Mouse (Mus musculus) left cerebral cortex, postnatal 4 days (tissue): ENCODE measurements at regions not wholly inside any gene's neighbourhood (a gene's known extent, or its start where the extent isn't known, plus 50 kb on each side); places are given as distances from the start of the nearest gene placed in this dataset.
"Not testable (repeated sequence)": the region's sequence is repeated elsewhere in the genome, so short reads cannot be mapped to it uniquely, and the experiment has no call there.

Source experiments
- DNase-seq: peaks from one replicate; pipeline ENCODE4 v3.0.0-alpha.2; 2022
- intact Hi-C: fragments of 180-260 bp; cut with DNase I; formaldehyde crosslinking; loops from one replicate; pipeline ENCODE4 v1.15.1; 2025

GRCm38 (mm10) chr16:55526230-55526842 is 228.6 kb upstream of the Zpld1 start:
- no peak for DNase-seq
- intact Hi-C loops = no loop called here

GRCm38 (mm10) chr16:55523264-55523663 is 225.5 kb upstream of the Zpld1 start:
- DNase-seq = no peak
- intact Hi-C loops = no loop called here

- no peak for DNase-seq
- intact Hi-C loops = no loop called here
These were observed 224.5 kb upstream of the Zpld1 start for GRCm38 (mm10) chr16:55522283-55522682.

GRCm38 (mm10) chr16:55521421-55521971 is 223.7 kb upstream of the Zpld1 start:
- intact Hi-C loops = no loop called here
- no peak for DNase-seq

GRCm38 (mm10) chr16:55520077-55520476 is 222.3 kb upstream of the Zpld1 start:
- no peak for DNase-seq
- intact Hi-C loops = no loop called here

GRCm38 (mm10) chr16:55519646-55520045 is 221.9 kb upstream of the Zpld1 start:
- DNase-seq = no peak
- intact Hi-C loops = no loop called here

- no peak for DNase-seq
- intact Hi-C loops = no loop called here
These were observed 219.2 kb upstream of the Zpld1 start for GRCm38 (mm10) chr16:55516994-55517393.

- intact Hi-C loops = no loop called here
- DNase-seq = no peak
These were observed 217.5 kb upstream of the Zpld1 start for GRCm38 (mm10) chr16:55515228-55515696.

GRCm38 (mm10) chr16:55514448-55515200 is 216.8 kb upstream of the Zpld1 start:
- intact Hi-C loops = no loop called here
- no peak for DNase-seq

- intact Hi-C loops = no loop called here
These were observed 207.1 kb upstream of the Zpld1 start for GRCm38 (mm10) chr16:55504796-55505413.

GRCm38 (mm10) chr16:55504274-55504673 is 206.5 kb upstream of the Zpld1 start:
- intact Hi-C loops = no loop called here
- DNase-seq = no peak

More at GRCm38 (mm10) chr16:55504796-55505413, 207.1 kb upstream of the Zpld1 start:
- no peak for DNase-seq

- no peak for DNase-seq
- intact Hi-C loops = no loop called here
These were observed 205.5 kb upstream of the Zpld1 start for GRCm38 (mm10) chr16:55503273-55503672.

GRCm38 (mm10) chr16:55499831-55500230 is 202.0 kb upstream of the Zpld1 start:
- intact Hi-C loops, DNase-seq: not testable (repeated sequence)

GRCm38 (mm10) chr16:55495051-55495450 is 197.3 kb upstream of the Zpld1 start:
- intact Hi-C loops = no loop called here
- no peak for DNase-seq

GRCm38 (mm10) chr16:55494162-55494561 is 196.4 kb upstream of the Zpld1 start:
- intact Hi-C loops = no loop called here
- no peak for DNase-seq

GRCm38 (mm10) chr16:55492111-55492510 is 194.3 kb upstream of the Zpld1 start:
- intact Hi-C loops = no loop called here
- DNase-seq = no peak

- intact Hi-C loops = no loop called here
- DNase-seq = no peak
These were observed 186.6 kb upstream of the Zpld1 start for GRCm38 (mm10) chr16:55484391-55484790.

- DNase-seq = no peak
- intact Hi-C loops = no loop called here
These were observed 183.0 kb upstream of the Zpld1 start for GRCm38 (mm10) chr16:55480745-55481144.

GRCm38 (mm10) chr16:55480304-55480703 is 182.5 kb upstream of the Zpld1 start:
- DNase-seq = no peak
- intact Hi-C loops = no loop called here

- no peak for DNase-seq
- intact Hi-C loops = loop anchor here (10.0 kb wide), 1 partner anchor 492 kb away; no protein-coding TSS in a partner anchor
These were observed 178.9 kb upstream of the Zpld1 start for GRCm38 (mm10) chr16:55476544-55477208.
